23 mouse cellular contexts compared by ENCODE assay signal in the genomic region with DNA sequence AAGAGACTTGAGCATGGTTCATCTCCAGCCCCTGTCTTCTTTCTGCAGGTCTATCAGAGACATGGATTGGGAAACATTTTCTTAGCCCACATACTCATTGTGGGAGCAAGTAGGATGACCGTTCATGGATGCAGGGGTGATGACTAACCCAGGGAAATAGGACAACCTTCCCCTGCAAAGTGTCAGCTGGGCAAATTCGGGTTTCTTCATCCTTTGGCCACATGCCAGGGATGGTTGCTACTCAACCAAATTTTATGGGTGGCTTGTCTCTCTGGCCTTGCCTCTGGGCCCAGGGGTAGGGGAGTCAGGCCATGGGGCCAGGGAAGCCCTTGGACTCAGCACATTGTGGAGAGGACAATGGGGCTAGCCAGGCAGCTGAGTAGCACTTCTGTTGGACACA. TPM values are rescaled to one million over a fixed set of nuclear protein-coding genes. Genes with fewer than 3 reads are reported as not detected.
DNase-seq lines count a peak whose midpoint lies in the region; ATAC-seq and TF ChIP-seq lines count a peak whose summit lies in the region.
"Had no signal": no experiment of that assay in that cellular context is flagged by ENCODE, and none has a peak within 500 bp of the region (broad histone marks: within the 10 kb centered on the region; RNA-seq: fewer than 3 reads in every experiment).

No protein-coding gene starts in this region.

- ATAC-seq in midbrain, postnatal 0 days (ENCODE audit: low FRiP score) = no peak

- H3K9ac ChIP-seq in midbrain, postnatal 0 days (replicated peaks; ENCODE audit: low read length, poor library complexity, severe bottlenecking) = no peak overlapping the region
- H3K9ac ChIP-seq: embryonic facial prominence, embryonic 15.5 days; forebrain, embryonic 12.5 days; liver, embryonic 13.5 days; neural tube, embryonic 15.5 days had no signal

- 0 out of 2 replicates have a peak overlapping the region, but pooled peaks have one; percentile 14 for H3K27ac ChIP-seq in midbrain, embryonic 10.5 days (replicated peaks)
- no peak overlapping the region for H3K27ac ChIP-seq in midbrain, postnatal 0 days (ENCODE audit: low read depth, low read length)
- H3K27ac ChIP-seq: embryonic facial prominence, embryonic 15.5 days; forebrain, embryonic 12.5 days; heart, adult 2 months; limb, embryonic 10.5 days; liver, embryonic 13.5 days; neural tube, embryonic 15.5 days had no signal

- H3K36me3 ChIP-seq in midbrain, embryonic 10.5 days = no peaks in the 10 kb centered on the region
- no peaks in the 10 kb centered on the region for H3K36me3 ChIP-seq in midbrain, postnatal 0 days (ENCODE audit: insufficient read depth, low read length)
- H3K36me3 ChIP-seq: embryonic facial prominence, embryonic 15.5 days; forebrain, embryonic 12.5 days; limb, embryonic 10.5 days; liver, embryonic 13.5 days; neural tube, embryonic 15.5 days had no signal

- peaks cover 19% of the 10 kb centered on the region for H3K4me1 ChIP-seq in midbrain, embryonic 10.5 days
- no peaks in the 10 kb centered on the region for H3K4me1 ChIP-seq in midbrain, postnatal 0 days (ENCODE audit: insufficient read depth, low read length)
- H3K4me1 ChIP-seq: limb, embryonic 10.5 days; liver, embryonic 13.5 days; neural tube, embryonic 15.5 days had no signal

- WGBS in midbrain, embryonic 10.5 days = 77% methylated on average over 2 of the region's 2 CpGs
- WGBS in midbrain, postnatal 0 days = 43% methylated on average over 2 of the region's 2 CpGs

- DNase-seq in cerebellum, postnatal 10 days = peak; percentile 57
- DNase-seq in cerebellum, adult 8-10 months = no peak
- DNase-seq in midbrain, embryonic 10.5 days (ENCODE audit: low spot score) = no peak
- no peak for DNase-seq in midbrain, postnatal 0 days (ENCODE audit: low spot score)
- DNase-seq in adrenal gland, postnatal 10 days = peak; percentile 72
- DNase-seq in spleen, postnatal 10 days (ENCODE audit: low spot score in 2 of 2) = no peak
- no peak for DNase-seq in yolk sac, embryonic 10.5 days (ENCODE audit: low spot score)
- no peak for DNase-seq in gastrocnemius, postnatal 4 days (ENCODE audit: low spot score in 2 of 2)
- DNase-seq: heart, adult 2 months; kidney, adult 9 months; layer of hippocampus, postnatal 36 days; liver, embryonic 13.5 days; lung, postnatal 14 days; thymus, postnatal 25 days had no signal

- no peaks in the 10 kb centered on the region for H3K9me3 ChIP-seq in midbrain, embryonic 10.5 days (replicated peaks)
- no peaks in the 10 kb centered on the region for H3K9me3 ChIP-seq in midbrain, postnatal 0 days (ENCODE audit: low read length)
- H3K9me3 ChIP-seq: embryonic facial prominence, embryonic 15.5 days; forebrain, embryonic 12.5 days; limb, embryonic 10.5 days; liver, embryonic 13.5 days; neural tube, embryonic 15.5 days had no signal

- H3K4me3 ChIP-seq in midbrain, embryonic 10.5 days = no peak overlapping the region
- no peak overlapping the region for H3K4me3 ChIP-seq in midbrain, postnatal 0 days (ENCODE audit: low read depth, low read length)
- H3K4me3 ChIP-seq: embryonic facial prominence, embryonic 15.5 days; forebrain, embryonic 12.5 days; heart, adult 2 months; limb, embryonic 10.5 days; liver, embryonic 13.5 days; neural tube, embryonic 15.5 days had no signal

- H3K4me2 ChIP-seq in midbrain, postnatal 0 days (ENCODE audit: low read depth, low read length, poor library complexity, severe bottlenecking) = no peak overlapping the region
- H3K4me2 ChIP-seq: embryonic facial prominence, embryonic 15.5 days; forebrain, embryonic 12.5 days; liver, embryonic 13.5 days; neural tube, embryonic 15.5 days had no signal

- H3K27me3 ChIP-seq in midbrain, embryonic 10.5 days (ENCODE audit: low read depth, poor library complexity, severe bottlenecking) = no peaks in the 10 kb centered on the region
- H3K27me3 ChIP-seq in midbrain, postnatal 0 days (ENCODE audit: insufficient read depth, low read length) = no peaks in the 10 kb centered on the region
- H3K27me3 ChIP-seq: embryonic facial prominence, embryonic 15.5 days; forebrain, embryonic 12.5 days; neural tube, embryonic 15.5 days had no signal

- TF ChIP-seq CTCF in midbrain, postnatal 0 days (IDR thresholded peaks at IDR 0.05) = no peak

RNA-seq across cellular contexts. Expression of gene Cryba1, which starts 3.5 kb away (rescaled TPM):
- 1.9 and 2.0 TPM in 2 replicates for polyA plus RNA-seq in midbrain, embryonic 10.5 days (2016; fragmentation: Nextera tagmentation; extraction: Ambion mirVana)
- total RNA-seq in midbrain, postnatal 0 days (2014; rRNA removed) = not detected in 2 replicates
- 0.21 TPM in 1 of 2 replicates, not detected in the other for polyA plus RNA-seq in midbrain, postnatal 0 days (2015; fragmentation: Nextera tagmentation; extraction: Ambion mirVana)
- not detected for total RNA-seq in adrenal gland, postnatal 10 days (2021)
- not detected for total RNA-seq in gastrocnemius, postnatal 4 days (2021)
- total RNA-seq: ES-E14; heart, adult 2 months; layer of hippocampus, postnatal 36 days; megakaryocyte-erythroid progenitor cell, adult 5-6 weeks; monocyte, adult 5-6 weeks had no signal
- polyA plus RNA-seq: cortical plate, adult 2 months; heart, adult 2 months; heart, postnatal 0 days; limb, embryonic 10.5 days; liver, embryonic 13.5 days had no signal

RNA-seq across cellular contexts. Expression of gene Myo18a, which starts 34.5 kb away (rescaled TPM):
- polyA plus RNA-seq in midbrain, embryonic 10.5 days (2016; fragmentation: Nextera tagmentation; extraction: Ambion mirVana) = 24.6 and 38.7 TPM in 2 replicates
- 74.2 and 82.0 TPM in 2 replicates for total RNA-seq in midbrain, postnatal 0 days (2014; rRNA removed)
- polyA plus RNA-seq in midbrain, postnatal 0 days (2015; fragmentation: Nextera tagmentation; extraction: Ambion mirVana) = 30.4 and 35.0 TPM in 2 replicates
- 10 to 100 TPM; 53.9 to 80.1 TPM for total RNA-seq in adrenal gland, postnatal 10 days (2021)
- total RNA-seq in gastrocnemius, postnatal 4 days (2021) = 100 to 1,000 TPM; 261 to 280 TPM

RNA-seq across cellular contexts. Expression of gene Nufip2, which starts 42.6 kb away (rescaled TPM):
- polyA plus RNA-seq in midbrain, embryonic 10.5 days (2016; fragmentation: Nextera tagmentation; extraction: Ambion mirVana) = 3.2 and 3.3 TPM in 2 replicates
- 42.9 and 46.3 TPM in 2 replicates for total RNA-seq in midbrain, postnatal 0 days (2014; rRNA removed)
- polyA plus RNA-seq in midbrain, postnatal 0 days (2015; fragmentation: Nextera tagmentation; extraction: Ambion mirVana) = 3.0 and 5.3 TPM in 2 replicates
- total RNA-seq in adrenal gland, postnatal 10 days (2021) = 10 to 100 TPM; 66.1 to 69.1 TPM
- 10 to 100 TPM; 60.1 to 64.9 TPM for total RNA-seq in gastrocnemius, postnatal 4 days (2021)

RNA-seq across cellular contexts. Expression of gene Gm10277, which starts 59.0 kb away (rescaled TPM):
- 1.4 and 1.5 TPM in 2 replicates for polyA plus RNA-seq in midbrain, embryonic 10.5 days (2016; fragmentation: Nextera tagmentation; extraction: Ambion mirVana)
- not detected in 2 replicates for total RNA-seq in midbrain, postnatal 0 days (2014; rRNA removed)
- 0.44 and 1.0 TPM in 2 replicates for polyA plus RNA-seq in midbrain, postnatal 0 days (2015; fragmentation: Nextera tagmentation; extraction: Ambion mirVana)
- not detected for total RNA-seq in adrenal gland, postnatal 10 days (2021)
- total RNA-seq in gastrocnemius, postnatal 4 days (2021) = not detected
- total RNA-seq: heart, adult 2 months; layer of hippocampus, postnatal 36 days; megakaryocyte-erythroid progenitor cell, adult 5-6 weeks; monocyte, adult 5-6 weeks had no signal
- polyA plus RNA-seq: cortical plate, adult 2 months; heart, adult 2 months had no signal

Comparison
In these comparisons a context has a peak if more than half of its experiments do, and no peak if none do; other contexts are left out.
1. DNase-seq: peak in cerebellum, postnatal 10 days (2 of 2) and adrenal gland, postnatal 10 days (single experiment); none in cerebellum, adult 8-10 months (single experiment), midbrain, embryonic 10.5 days (single experiment), midbrain, postnatal 0 days (single experiment), spleen, postnatal 10 days (0 of 2), yolk sac, embryonic 10.5 days (single experiment) and gastrocnemius, postnatal 4 days (0 of 2).